Mouse (Mus musculus): ENCODE results near the gene Polrmt. TPM values are rescaled to one million over a fixed set of nuclear protein-coding genes. Genes with fewer than 3 reads are reported as not detected.
A peak's percentile ranks its signal among the peaks of the same experiment; 100 is the strongest.

Polrmt gene
- 40.7 and 41.2 TPM in 2 replicates for polyA plus RNA-seq (2015; fragmentation: Nextera tagmentation; extraction: Ambion mirVana)

DNA sequence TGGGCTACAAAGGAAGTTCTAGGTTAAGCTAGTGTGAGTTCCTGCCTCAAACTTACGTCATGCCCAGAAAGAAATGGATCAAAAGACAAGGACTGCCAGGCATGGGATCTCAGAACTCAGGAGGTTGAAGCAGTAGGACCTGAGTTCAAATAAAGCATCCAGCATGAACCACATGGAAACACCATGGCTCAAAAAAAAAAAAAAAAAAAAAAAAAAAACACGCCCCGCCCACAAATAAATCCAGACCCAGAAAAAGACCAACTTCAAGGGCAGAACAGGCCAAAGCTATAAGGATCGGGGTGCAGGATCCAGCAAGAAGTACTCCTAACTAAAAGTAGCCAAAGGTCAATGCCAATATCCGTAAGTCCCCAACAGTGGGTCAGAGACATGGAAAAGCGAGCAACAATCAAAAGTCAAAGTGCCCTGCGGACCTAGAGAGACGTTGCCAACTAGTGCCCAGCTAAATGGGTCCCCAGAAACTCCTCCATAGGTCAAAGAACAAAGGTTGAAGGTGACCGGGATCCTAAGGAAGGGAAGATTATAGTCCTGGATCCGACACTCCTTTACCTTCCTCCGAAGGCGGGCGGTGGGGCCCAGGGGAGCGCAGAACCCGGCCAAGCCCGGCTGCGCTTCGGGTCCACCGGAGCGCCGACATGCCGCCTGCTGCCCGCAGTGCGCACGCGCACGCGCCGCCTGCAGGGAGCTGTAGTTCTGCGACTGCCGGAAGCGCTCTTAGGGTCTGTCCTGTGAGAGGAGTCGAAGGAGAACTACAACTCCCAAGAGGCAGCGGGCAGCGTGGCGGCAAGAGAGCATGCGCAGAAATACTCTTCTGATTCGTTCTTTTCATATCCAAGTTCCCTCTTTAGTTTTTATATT, at the start of gene Polrmt:
Polrmt (minus strand) TSS at position 684 of the 876 bp plus-strand sequence.
- Histone ChIP-seq H3K4me2 (peak within 1 kb of the TSS; percentile 79), H3K36me3 (peaks cover 35% of the 10 kb centered on the region), H3K9me3 (no peaks in the 10 kb centered on the region), H3K27me3 (no peaks in the 10 kb centered on the region), H3K4me1 (replicated peaks) (peaks cover 16% of the 10 kb centered on the region), H3K9ac (peak within 1 kb of the TSS; percentile 66), H3K4me3 (peak within 1 kb of the TSS; percentile 53), H3K27ac (replicated peaks) (0 out of 2 replicates have a peak within 1 kb of the TSS, but pooled peaks have one; percentile 25)
- 4% methylated on average over 38 of the region's 38 CpGs for WGBS
- ATAC-seq (ENCODE audit: low read depth) = peak; percentile 95

DNA sequence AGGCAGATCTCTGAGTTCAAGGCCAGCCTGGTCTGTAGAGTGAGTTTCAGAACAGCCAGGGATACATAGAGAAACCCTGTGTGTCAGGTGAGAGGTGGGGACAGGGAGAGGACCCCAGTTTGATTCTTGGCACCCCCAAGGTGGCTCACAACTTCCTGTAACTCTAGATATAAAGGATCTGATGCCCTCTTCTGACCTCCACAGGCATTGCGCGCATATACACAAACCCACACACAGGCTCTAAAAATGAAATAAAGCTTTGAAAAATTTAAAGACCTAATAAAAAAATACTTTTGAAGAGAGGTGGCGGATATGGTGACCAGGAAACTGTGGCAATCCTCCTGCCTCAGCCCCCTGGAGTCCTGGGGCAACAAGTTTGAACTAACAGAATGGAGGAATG, 49.5 kb upstream of the Polrmt start:
- Histone ChIP-seq H3K27ac (replicated peaks) (no peak overlapping the region), H3K36me3 (no peaks in the 10 kb centered on the region), H3K4me1 (replicated peaks) (peaks cover 56% of the 10 kb centered on the region), H3K4me2 (0 out of 2 replicates have a peak overlapping the region, but pooled peaks have one; percentile 87), H3K9ac (no peak overlapping the region), H3K4me3 (no peak overlapping the region), H3K27me3 (no peaks in the 10 kb centered on the region), H3K9me3 (no peaks in the 10 kb centered on the region)
- no peak for ATAC-seq (ENCODE audit: low read depth)
- WGBS = 93% methylated on average over 3 of the region's 3 CpGs

DNA sequence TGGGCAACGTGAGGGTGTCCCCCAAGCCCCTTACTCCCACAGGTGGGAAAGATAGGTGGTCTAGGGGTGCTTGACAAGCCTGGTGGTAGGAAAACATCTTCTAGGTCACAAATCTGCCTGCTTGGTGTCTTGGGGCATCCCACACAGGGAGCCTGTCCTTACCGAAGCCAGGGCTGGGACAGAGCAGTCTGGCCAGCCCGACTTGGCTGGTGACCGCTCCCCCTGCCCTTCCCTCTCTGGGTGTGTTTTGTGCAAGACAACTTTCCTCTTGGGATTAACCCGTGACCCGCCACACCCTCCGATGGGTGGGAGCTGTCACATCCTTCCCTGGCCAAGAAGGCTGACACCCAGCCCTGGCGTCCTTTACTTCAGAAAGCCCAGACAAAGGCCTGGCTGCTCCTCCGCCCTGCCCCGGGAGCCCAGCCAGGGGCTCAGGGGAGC, 48.1 kb upstream of the Polrmt start:
- 4% methylated on average over 10 of the region's 10 CpGs for WGBS
- peak; percentile 28 for ATAC-seq (ENCODE audit: low read depth)
- Histone ChIP-seq H3K9me3 (no peaks in the 10 kb centered on the region), H3K27ac (replicated peaks) (peak overlapping the region; percentile 93), H3K36me3 (no peaks in the 10 kb centered on the region), H3K4me2 (peak overlapping the region; percentile 87), H3K4me3 (peak overlapping the region; percentile 97), H3K4me1 (replicated peaks) (peaks cover 46% of the 10 kb centered on the region), H3K27me3 (no peaks in the 10 kb centered on the region), H3K9ac (peak overlapping the region; percentile 98)

DNA sequence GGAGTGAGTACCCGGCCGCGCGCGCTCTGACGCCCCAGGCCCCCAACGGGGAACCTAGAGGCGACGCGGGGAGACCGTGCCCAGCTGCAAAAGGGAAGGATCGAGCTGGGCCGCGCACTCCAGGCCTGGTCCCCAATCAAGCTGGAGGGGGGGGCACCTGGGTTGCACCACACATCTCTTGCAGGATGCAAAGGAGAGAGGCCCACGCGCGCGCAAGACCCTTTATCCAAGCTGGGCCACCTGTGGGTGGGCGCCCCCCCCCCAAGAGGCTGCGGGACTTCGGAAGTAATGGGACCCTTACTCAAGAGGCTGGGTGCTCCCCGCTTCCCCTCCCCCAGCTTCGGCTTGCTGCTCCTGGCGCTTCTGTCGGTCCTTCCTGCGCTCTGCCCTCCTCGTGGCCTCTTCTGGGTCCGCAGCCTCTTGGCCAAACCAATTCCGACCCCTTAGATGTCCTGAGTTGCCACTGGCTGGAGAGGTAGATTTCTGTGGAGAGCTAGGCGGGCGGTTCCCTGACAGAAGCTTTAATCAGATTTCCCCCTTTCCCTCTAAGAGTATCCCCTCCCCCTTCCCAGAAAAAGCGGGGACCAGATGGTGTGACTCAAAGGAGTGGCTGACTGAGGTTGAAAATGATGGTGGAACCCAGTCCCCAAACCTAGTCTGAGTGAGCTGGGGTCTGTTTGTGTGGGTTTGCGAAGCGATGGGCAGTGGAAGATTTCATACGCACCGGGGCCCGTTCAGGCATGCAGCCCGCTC, 47.5 kb upstream of the Polrmt start:
- WGBS = 1% methylated on average over 37 of the region's 38 CpGs
- Histone ChIP-seq H3K36me3 (no peaks in the 10 kb centered on the region), H3K4me3 (peak overlapping the region; percentile 97), H3K4me2 (peak overlapping the region; percentile 87), H3K9ac (peak overlapping the region; percentile 98), H3K9me3 (no peaks in the 10 kb centered on the region), H3K27me3 (no peaks in the 10 kb centered on the region), H3K27ac (replicated peaks) (peak overlapping the region; percentile 93), H3K4me1 (replicated peaks) (peaks cover 45% of the 10 kb centered on the region)
- peak; percentile 60 for ATAC-seq (ENCODE audit: low read depth)

DNA sequence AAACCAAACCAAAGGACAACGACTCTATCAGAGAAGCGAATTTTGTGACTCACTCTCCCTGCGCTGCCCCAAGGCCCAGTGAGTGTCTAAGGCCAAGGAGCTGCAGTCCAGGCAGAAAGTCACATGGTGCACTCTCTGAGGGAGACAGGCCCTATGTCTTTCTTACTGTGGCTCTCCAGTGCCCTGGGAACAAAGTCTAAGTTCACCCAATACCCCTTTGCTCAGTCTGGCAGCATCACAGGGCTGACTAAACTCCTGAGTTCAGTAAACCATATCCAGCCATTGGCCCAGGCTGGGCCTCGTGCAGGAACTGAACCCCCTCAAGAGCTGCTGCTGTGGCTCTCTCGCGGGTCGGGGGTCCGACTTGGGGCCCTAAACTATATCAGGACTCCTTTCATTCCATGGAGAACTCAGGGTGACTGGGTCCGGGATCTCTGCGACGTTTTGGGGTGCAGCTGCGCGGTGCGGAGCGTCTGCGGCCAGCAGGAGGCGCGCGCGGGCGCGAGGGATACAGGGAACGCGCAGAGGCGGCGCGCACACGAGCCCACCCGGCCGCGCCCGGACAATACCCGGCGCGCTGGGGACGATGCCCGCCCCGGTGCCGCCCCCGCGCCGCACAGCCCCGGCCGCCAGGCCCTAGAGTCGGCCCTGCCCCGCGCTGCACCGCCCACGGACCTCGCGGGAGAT, 46.8 kb upstream of the Polrmt start, which contains the start of gene Palm:
Palm (plus strand) TSS at position 522 of the 687 bp plus-strand sequence.
- Histone ChIP-seq H3K36me3 (no peaks in the 10 kb centered on the region), H3K9me3 (no peaks in the 10 kb centered on the region), H3K27ac (replicated peaks) (peak within 1 kb of the TSS; percentile 93), H3K4me3 (peak within 1 kb of the TSS; percentile 97), H3K4me2 (peak within 1 kb of the TSS; percentile 87), H3K4me1 (replicated peaks) (peaks cover 41% of the 10 kb centered on the region), H3K9ac (peak within 1 kb of the TSS; percentile 98), H3K27me3 (no peaks in the 10 kb centered on the region)
- ATAC-seq (ENCODE audit: low read depth) = peak; percentile 63
- 6% methylated on average over 51 of the region's 51 CpGs for WGBS

DNA sequence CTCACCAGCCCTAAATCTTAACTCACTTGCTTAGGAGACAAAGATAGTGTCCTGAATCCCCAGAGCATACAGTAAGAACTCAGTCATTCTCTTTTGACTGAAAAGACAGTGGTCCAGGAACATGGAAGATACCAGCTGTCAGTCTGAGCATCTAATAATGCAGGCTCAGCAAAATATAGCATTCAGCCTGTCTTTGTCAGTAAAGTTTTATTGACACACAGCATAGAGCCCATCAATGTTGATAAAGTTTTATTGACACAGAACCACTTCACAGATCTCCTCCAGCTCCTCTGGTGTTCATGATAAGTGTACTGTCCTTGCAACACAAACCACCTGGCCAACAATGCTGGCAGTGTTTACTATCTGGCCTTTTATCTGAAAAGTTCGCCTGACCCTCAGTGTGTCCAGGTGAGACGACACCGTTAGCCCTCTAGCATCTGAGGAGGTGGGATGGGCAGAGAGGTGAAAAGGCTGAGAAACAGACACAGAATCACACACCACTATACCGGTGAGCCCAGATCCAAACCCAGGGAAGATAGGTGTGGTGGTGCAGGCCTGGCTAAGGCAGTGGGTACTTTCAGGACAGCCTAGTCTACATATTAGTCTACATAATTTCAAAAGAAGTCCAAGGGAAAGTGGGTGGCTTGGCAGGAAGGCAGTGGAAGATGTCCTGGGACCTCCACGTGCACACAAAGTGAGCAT, 46.1 kb upstream of the Polrmt start:
- Histone ChIP-seq H3K27me3 (no peaks in the 10 kb centered on the region), H3K27ac (replicated peaks) (no peak overlapping the region; the same call in 1 of the 2 replicates), H3K9me3 (no peaks in the 10 kb centered on the region), H3K9ac (no peak overlapping the region; the same call in 1 of the 2 replicates), H3K4me1 (replicated peaks) (peaks cover 34% of the 10 kb centered on the region), H3K36me3 (no peaks in the 10 kb centered on the region), H3K4me3 (no peak overlapping the region), H3K4me2 (no peak overlapping the region)
- no peak for ATAC-seq (ENCODE audit: low read depth)
- WGBS = 79% methylated on average over 5 of the region's 5 CpGs

DNA sequence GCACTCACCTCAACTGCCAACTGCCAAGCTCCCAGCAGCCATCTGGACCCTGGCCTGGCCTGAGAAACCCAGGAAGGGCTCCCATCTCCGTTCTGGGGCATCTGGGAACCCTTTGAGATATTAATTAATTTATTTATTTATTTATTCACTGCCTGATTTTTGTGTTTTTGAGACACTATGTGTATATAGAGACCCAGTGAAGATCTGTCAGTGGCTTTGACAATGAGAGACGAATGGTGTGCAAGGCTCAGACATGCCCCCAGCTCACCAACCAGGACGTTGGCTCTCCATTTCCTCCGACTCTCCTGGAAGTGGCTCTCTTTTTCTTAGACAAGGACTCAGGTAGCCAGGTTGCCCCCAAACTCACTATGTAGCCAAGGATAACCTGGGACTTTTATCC, 44.5 kb upstream of the Polrmt start, which contains the start of gene Prss57:
Prss57 (minus strand) TSS at position 101 of the 400 bp plus-strand sequence.
- Histone ChIP-seq H3K4me2 (no peak within 1 kb of the TSS), H3K36me3 (no peaks in the 10 kb centered on the region), H3K4me3 (no peak within 1 kb of the TSS), H3K4me1 (replicated peaks) (peaks cover 17% of the 10 kb centered on the region), H3K27ac (replicated peaks) (no peak within 1 kb of the TSS), H3K27me3 (0 out of 2 replicates have a peak, but pooled peaks cover 4% of the 10 kb centered on the region), H3K9me3 (no peaks in the 10 kb centered on the region), H3K9ac (no peak within 1 kb of the TSS)
- 87% methylated on average over 4 of the region's 4 CpGs for whole genome bisulfite sequencing
- ATAC-seq (ENCODE audit: low read depth) = no peak

DNA sequence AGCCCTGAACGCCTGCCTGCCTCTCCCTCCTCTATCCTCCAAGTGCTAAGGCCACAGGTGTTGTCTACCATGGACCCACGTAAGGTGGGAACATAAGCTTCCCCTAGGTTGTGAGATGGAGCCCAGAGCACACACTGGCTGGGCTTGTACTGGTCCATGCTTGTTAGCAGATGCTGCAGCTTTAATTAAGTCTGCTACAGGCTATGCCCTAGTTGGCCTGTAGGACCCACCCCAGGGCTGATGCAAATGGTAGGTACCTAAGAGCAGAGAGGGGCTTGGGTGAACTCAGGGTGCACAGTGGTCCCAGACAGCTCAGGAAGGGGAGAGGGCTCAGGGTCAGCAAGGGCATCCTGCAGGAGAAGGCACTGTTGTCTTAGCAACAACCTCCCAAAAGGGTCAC, 43.2 kb upstream of the Polrmt start:
- H3K4me1 ChIP-seq (replicated peaks) = peaks cover 4% of the 10 kb centered on the region
- no peak overlapping the region for H3K9ac ChIP-seq
- H3K36me3 ChIP-seq = no peaks in the 10 kb centered on the region
- H3K27ac ChIP-seq (replicated peaks) = no peak overlapping the region
- H3K27me3 ChIP-seq = peaks cover 10% of the 10 kb centered on the region; the same call in 1 of the 2 replicates
- 57% methylated on average over 2 of the region's 2 CpGs for WGBS
- H3K4me2 ChIP-seq = no peak overlapping the region
- H3K9me3 ChIP-seq = no peaks in the 10 kb centered on the region
- no peak overlapping the region for H3K4me3 ChIP-seq
- no peak for ATAC-seq (ENCODE audit: low read depth)

DNA sequence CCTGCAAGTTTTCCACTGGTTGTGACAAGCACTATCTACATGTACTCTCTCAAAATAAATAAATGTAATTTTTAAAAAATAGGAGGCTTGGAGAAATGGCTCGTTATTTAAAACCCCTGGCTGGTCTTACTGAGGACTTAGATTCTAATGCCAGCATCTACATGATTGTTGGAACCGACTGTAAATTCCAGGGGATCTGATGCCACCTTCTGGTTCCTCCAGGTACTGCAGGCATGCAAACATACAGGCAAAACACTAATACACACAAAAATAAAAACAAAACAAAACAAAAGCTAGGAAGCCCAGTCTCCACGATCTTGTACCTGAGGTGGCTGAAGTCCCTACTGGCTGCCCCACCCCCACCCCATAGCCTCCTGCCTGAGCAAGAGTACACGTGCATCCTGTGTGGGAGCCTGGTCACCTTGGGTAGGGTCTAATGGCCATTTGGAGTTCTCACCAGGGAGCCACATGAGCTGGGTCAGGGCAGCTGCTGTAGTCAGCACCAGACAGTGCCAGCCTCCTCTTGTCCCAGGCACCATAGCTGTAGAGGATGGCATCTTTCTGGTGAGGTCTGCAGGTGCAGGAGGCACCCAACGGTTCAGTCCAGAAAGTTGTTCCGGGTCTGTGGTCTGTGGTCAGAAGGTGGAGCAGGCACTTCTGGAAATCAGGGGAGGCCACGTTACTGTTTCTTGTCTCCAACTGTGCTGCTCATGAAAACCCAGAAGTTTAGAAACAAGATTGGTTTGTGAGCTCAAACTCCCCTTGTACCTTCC, 42.2 kb upstream of the Polrmt start:
- no peak overlapping the region for H3K9ac ChIP-seq
- H3K4me3 ChIP-seq = no peak overlapping the region
- no peak overlapping the region for H3K4me2 ChIP-seq
- no peaks in the 10 kb centered on the region for H3K9me3 ChIP-seq
- WGBS = 42% methylated on average over 7 of the region's 7 CpGs
- no peak for ATAC-seq (ENCODE audit: low read depth)
- H3K4me1 ChIP-seq (replicated peaks) = peaks cover 5% of the 10 kb centered on the region; the same call in 1 of the 2 replicates
- H3K27ac ChIP-seq (replicated peaks) = no peak overlapping the region
- H3K36me3 ChIP-seq = no peaks in the 10 kb centered on the region
- H3K27me3 ChIP-seq = peaks cover 18% of the 10 kb centered on the region

DNA sequence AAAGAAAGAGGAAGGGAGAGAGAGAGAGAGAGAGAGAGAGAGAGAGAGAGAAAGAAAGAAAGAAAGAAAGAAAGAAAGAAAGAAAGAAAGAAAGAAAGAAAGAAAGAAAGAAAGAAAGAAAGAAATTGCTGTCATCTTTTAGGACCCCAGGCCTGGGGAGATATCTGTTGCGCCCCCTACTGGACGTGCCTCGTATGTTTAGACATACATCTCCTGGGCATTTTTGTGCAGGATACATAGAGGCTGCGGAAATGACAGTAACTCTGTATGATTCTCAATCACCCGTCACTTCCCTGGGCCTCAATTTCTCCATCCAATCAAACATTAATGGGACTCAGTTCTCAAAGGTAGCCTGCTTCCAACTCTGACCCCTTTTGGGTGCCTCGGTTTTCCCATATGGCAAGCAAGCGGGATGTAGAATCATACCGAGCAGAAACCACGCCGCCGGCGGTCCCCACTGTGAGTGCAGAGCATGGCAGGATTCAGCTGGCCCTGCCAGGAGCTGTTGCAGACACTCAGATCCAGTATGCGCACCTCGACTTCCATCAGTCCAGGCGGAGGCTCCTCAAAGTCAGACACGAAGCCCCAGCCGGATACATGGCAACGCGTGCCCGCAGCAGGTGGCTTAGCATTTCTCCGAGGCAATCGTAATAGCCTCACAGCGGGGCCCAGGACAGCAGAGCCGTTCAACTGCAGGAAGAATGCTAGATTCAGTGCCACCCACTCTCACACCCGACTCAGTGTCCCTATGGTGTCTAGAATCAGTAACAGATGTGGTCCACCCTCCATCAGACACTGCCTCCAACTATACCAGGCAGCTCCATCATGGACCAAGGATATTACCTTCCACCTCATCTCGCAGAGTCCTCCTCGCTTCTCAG, 37.8 kb upstream of the Polrmt start:
- ATAC-seq (ENCODE audit: low read depth) = no peak
- peaks cover 25% of the 10 kb centered on the region for H3K4me1 ChIP-seq (replicated peaks)
- no peak overlapping the region for H3K4me3 ChIP-seq
- 32% methylated on average over 27 of the region's 27 CpGs for WGBS
- peaks cover 51% of the 10 kb centered on the region for H3K27me3 ChIP-seq
- H3K9ac ChIP-seq = no peak overlapping the region
- H3K4me2 ChIP-seq = no peak overlapping the region
- H3K36me3 ChIP-seq = no peaks in the 10 kb centered on the region
- no peaks in the 10 kb centered on the region for H3K9me3 ChIP-seq
- no peak overlapping the region for H3K27ac ChIP-seq (replicated peaks)

Measured in neural tube, embryonic 13.5 days (tissue).